Mouse (Mus musculus) MEL (cell line): ENCODE measurements at regions not wholly inside any gene's neighbourhood (a gene's known extent, or its start where the extent isn't known, plus 50 kb on each side); places are given as distances from the start of the nearest gene placed in this dataset.
A peak's percentile ranks its signal among the peaks of the same experiment; 100 is the strongest.

Source experiments
- DNase-seq: peaks from one replicate; pipeline ENCODE4 v3.0.0; 2011; ENCODE audit warnings: low read depth, low spot score
- H3K27ac ChIP-seq: 2 replicates; pipeline ENCODE4 v1.5.1; 2012; ENCODE audit warnings: low read depth, mild to moderate bottlenecking, control low read depth, low read length, moderate library complexity; ENCODE audit not compliant: control insufficient read depth
- H3K27me3 ChIP-seq, 2 experiments: fragments of 150-350 bp in 1 of 2; sonication (generic) in 1 of 2; 2 replicates each; pipeline ENCODE4 v1.6.1; 2012; ENCODE audit warnings: low read length in 2 of 2, mild to moderate bottlenecking in 2 of 2, improper control_type of control experiment in 1 of 2, moderate library complexity in 1 of 2; ENCODE audit not compliant: insufficient read depth in 2 of 2, control insufficient read depth in 1 of 2
- H3K36me3 ChIP-seq, 2 experiments: 2 replicates each; pipeline ENCODE4 v1.6.1; 2012 to 2014; ENCODE audit warnings: low read length in 2 of 2, improper control_type of control experiment in 1 of 2, inconsistent platforms in 1 of 2, mild to moderate bottlenecking in 1 of 2; ENCODE audit not compliant: insufficient read depth in 2 of 2, control insufficient read depth in 1 of 2
- H3K4me1 ChIP-seq, 2 experiments: fragments of 150-350 bp in 1 of 2; sonication (generic) in 1 of 2; 2 replicates each; pipeline ENCODE4 v1.6.1; 2012; ENCODE audit warnings: low read length in 2 of 2, improper control_type of control experiment in 1 of 2, mild to moderate bottlenecking in 1 of 2; ENCODE audit not compliant: insufficient read depth in 2 of 2, control insufficient read depth in 1 of 2
- H3K4me3 ChIP-seq, 2 experiments: fragments of 150-350 bp in 1 of 2; sonication (generic) in 1 of 2; 2 replicates each; pipeline ENCODE4 v1.5.1; 2012; ENCODE audit warnings: low read depth in 2 of 2, low read length in 2 of 2, mild to moderate bottlenecking in 2 of 2, moderate library complexity in 2 of 2, control low read depth in 1 of 2, improper control_type of control experiment in 1 of 2; ENCODE audit not compliant: control insufficient read depth in 1 of 2, insufficient read depth in 1 of 2
- H3K79me2 ChIP-seq: 2 replicates; pipeline ENCODE4 v1.6.1; 2012; ENCODE audit warnings: mild to moderate bottlenecking, low read length, moderate library complexity; ENCODE audit not compliant: control insufficient read depth, poor library complexity, insufficient read depth
- H3K9ac ChIP-seq: 2 replicates; pipeline ENCODE4 v1.6.1; 2012; ENCODE audit warnings: low read depth, mild to moderate bottlenecking, control low read depth, low read length, moderate library complexity; ENCODE audit not compliant: control insufficient read depth, poor library complexity, severe bottlenecking
- H3K9me3 ChIP-seq: fragments of 150-350 bp; sonication (generic); replicated peaks from 2 replicates; pipeline ENCODE4 v1.6.1; 2012; ENCODE audit warnings: mild to moderate bottlenecking, low read length, improper control_type of control experiment, moderate library complexity; ENCODE audit not compliant: insufficient read depth
- BHLHE40 ChIP-seq: IDR thresholded peaks from 2 replicates; pipeline ENCODE4 v1.6.1; 2012; ENCODE audit warnings: low read depth, mild to moderate bottlenecking, inconsistent platforms, low read length, improper control_type of control experiment, borderline replicate concordance
- CHD1 ChIP-seq: IDR thresholded peaks from 2 replicates; pipeline ENCODE4 v1.6.1; 2012; ENCODE audit warnings: low read depth, mild to moderate bottlenecking, inconsistent platforms, low read length, improper control_type of control experiment
- CTCF ChIP-seq, 3 experiments: IDR thresholded peaks in 2 of 3; conservative IDR thresholded peaks in 1 of 3; 2 replicates each; pipeline ENCODE4 v1.5.1; 2011 to 2012; ENCODE audit warnings: low read length in 3 of 3, low read depth in 2 of 3, mild to moderate bottlenecking in 2 of 3, improper control_type of control experiment in 1 of 3, inconsistent platforms in 1 of 3, mixed read lengths in 1 of 3, moderate library complexity in 1 of 3; ENCODE audit not compliant: control insufficient read depth in 1 of 3, insufficient read depth in 1 of 3, poor library complexity in 1 of 3, severe bottlenecking in 1 of 3
- E2F4 ChIP-seq: IDR thresholded peaks from 2 replicates; pipeline ENCODE4 v1.6.1; 2011; ENCODE audit warnings: low read depth, low read length, improper control_type of control experiment, borderline replicate concordance
- ELF1 ChIP-seq: IDR thresholded peaks from 2 replicates; pipeline ENCODE4 v1.6.1; 2014; ENCODE audit warnings: low read depth, mild to moderate bottlenecking, inconsistent platforms, low read length, improper control_type of control experiment, moderate library complexity
- ETS1 ChIP-seq: IDR thresholded peaks from 2 replicates; pipeline ENCODE4 v1.6.1; 2012; ENCODE audit warnings: low read depth, mild to moderate bottlenecking, inconsistent platforms, low read length, improper control_type of control experiment, moderate library complexity
- GABPA ChIP-seq: IDR thresholded peaks from 2 replicates; pipeline ENCODE4 v1.6.1; 2012; ENCODE audit warnings: low read depth, mild to moderate bottlenecking, inconsistent platforms, low read length, improper control_type of control experiment, moderate library complexity
- HCFC1 ChIP-seq: IDR thresholded peaks from 2 replicates; pipeline ENCODE4 v1.6.1; 2012; ENCODE audit warnings: low read depth, mild to moderate bottlenecking, inconsistent platforms, low read length, improper control_type of control experiment, moderate library complexity
- JUND ChIP-seq: IDR thresholded peaks from 2 replicates; pipeline ENCODE4 v1.6.1; 2011; ENCODE audit warnings: low read depth, mild to moderate bottlenecking, improper control_type of control experiment, low read length
- MEF2A ChIP-seq: IDR thresholded peaks from 2 replicates; pipeline ENCODE4 v1.6.1; 2014; ENCODE audit warnings: low read depth, mild to moderate bottlenecking, inconsistent platforms, low read length, improper control_type of control experiment; ENCODE audit not compliant: poor library complexity, insufficient replicate concordance, severe bottlenecking; ENCODE audit errors: extremely low read depth
- POLR2AphosphoS2 ChIP-seq: IDR thresholded peaks from 2 replicates; pipeline ENCODE4 v1.6.1; 2011; ENCODE audit warnings: low read length, improper control_type of control experiment
- POLR2AphosphoS5 ChIP-seq: IDR thresholded peaks from 2 replicates; pipeline ENCODE4 v1.6.1; 2012; ENCODE audit warnings: low read depth, borderline replicate concordance, mild to moderate bottlenecking, inconsistent platforms, low read length, moderate library complexity, mixed read lengths
- RAD21 ChIP-seq: IDR thresholded peaks from 2 replicates; pipeline ENCODE4 v1.6.1; 2011; ENCODE audit warnings: mild to moderate bottlenecking, low read depth, low read length, improper control_type of control experiment
- RCOR1 ChIP-seq: IDR thresholded peaks from 2 replicates; pipeline ENCODE4 v1.6.1; 2012; ENCODE audit warnings: low read depth, mild to moderate bottlenecking, inconsistent platforms, low read length, improper control_type of control experiment
- SMC3 ChIP-seq: IDR thresholded peaks from 2 replicates; pipeline ENCODE4 v1.6.1; 2011; ENCODE audit warnings: low read depth, low read length, improper control_type of control experiment
- TCF12 ChIP-seq: IDR thresholded peaks from 2 replicates; pipeline ENCODE4 v1.6.1; 2014; ENCODE audit warnings: low read depth, mild to moderate bottlenecking, inconsistent platforms, low read length, improper control_type of control experiment, moderate library complexity
- UBTF ChIP-seq: IDR thresholded peaks from 2 replicates; pipeline ENCODE4 v1.6.1; 2012; ENCODE audit warnings: low read depth, mild to moderate bottlenecking, inconsistent platforms, low read length, improper control_type of control experiment, moderate library complexity, borderline replicate concordance; ENCODE audit not compliant: insufficient read depth
- ZC3H11A ChIP-seq: IDR thresholded peaks from 2 replicates; pipeline ENCODE4 v1.6.1; 2012; ENCODE audit warnings: low read depth, mild to moderate bottlenecking, inconsistent platforms, low read length, improper control_type of control experiment
- ZMIZ1 ChIP-seq: IDR thresholded peaks from 2 replicates; pipeline ENCODE4 v1.6.1; 2012; ENCODE audit warnings: low read depth, mild to moderate bottlenecking, inconsistent platforms, low read length, improper control_type of control experiment, moderate library complexity
- ZNF384 ChIP-seq: IDR thresholded peaks from 2 replicates; pipeline ENCODE4 v1.6.1; 2012; ENCODE audit warnings: low read depth, mild to moderate bottlenecking, inconsistent platforms, low read length, improper control_type of control experiment

DNA sequence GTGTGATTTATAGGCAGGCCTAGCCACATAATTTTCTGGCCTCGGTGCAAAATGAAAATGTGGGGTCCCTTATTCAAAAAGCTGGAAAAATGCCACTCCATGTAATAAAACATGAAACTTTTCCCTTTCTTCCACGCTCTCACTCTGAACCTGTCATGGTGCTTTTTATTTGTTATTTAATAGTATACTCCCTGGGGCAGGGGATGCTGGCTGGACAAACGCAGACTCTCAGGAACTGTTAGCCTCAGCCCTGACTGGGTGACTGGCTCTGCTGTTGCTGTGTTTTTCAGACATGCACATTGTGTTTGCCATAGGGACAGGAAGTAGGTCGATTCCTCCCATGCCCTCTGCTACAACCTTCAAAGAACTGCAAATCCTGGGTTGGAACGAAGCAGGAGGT is 1139.5 kb downstream of the Slc22a22 start:
- TF ChIP-seq SMC3 (no peak), ELF1 (no peak), JUND (no peak), HCFC1 (no peak), ZNF384 (no peak), ETS1 (no peak), GABPA (no peak)
- Histone ChIP-seq H3K4me3 (no peak overlapping the region), H3K9ac (no peak overlapping the region), H3K27ac (no peak overlapping the region), H3K36me3 (no peaks in the 10 kb centered on the region), H3K4me1 (no peaks in the 10 kb centered on the region), H3K27me3 (no peaks in the 10 kb centered on the region), H3K79me2 (no peaks in the 10 kb centered on the region), H3K9me3 (no peaks in the 10 kb centered on the region)
- DNase-seq = no peak

DNA sequence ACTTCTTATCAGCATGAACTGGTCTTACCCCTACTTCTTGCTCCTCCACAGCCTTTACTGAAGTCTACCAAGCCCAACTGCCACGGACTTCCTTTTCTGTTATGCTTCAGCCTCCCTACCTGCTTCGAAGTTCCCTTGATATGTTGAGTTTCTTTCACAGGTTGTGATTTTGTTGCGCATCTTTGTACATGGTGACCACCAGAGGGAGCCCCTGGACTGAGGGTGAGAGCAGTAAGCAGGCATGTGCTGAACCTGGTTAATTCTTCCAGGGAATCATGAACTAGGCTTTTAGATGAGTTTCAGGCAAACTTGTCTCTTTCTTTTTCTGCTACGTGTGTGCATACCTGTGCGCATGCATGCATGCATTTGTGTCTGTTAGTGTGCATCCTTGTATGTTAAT is 1141.0 kb downstream of the Slc22a22 start:
- H3K9me3 ChIP-seq = no peaks in the 10 kb centered on the region
- H3K4me1 ChIP-seq = no peaks in the 10 kb centered on the region
- DNase-seq = peak; percentile 48
- H3K9ac ChIP-seq = no peak overlapping the region
- no peaks in the 10 kb centered on the region for H3K79me2 ChIP-seq
- no peak overlapping the region for H3K27ac ChIP-seq
- H3K36me3 ChIP-seq = no peaks in the 10 kb centered on the region
- no peak overlapping the region for H3K4me3 ChIP-seq
- H3K27me3 ChIP-seq = no peaks in the 10 kb centered on the region
- TF ChIP-seq CTCF (IDR thresholded peaks at IDR 0.05 in 2 of 3, conservative IDR thresholded peaks at IDR 0.05 in 1 of 3; ENCODE audit: control insufficient read depth in 1 of 3, insufficient read depth in 1 of 3, low read depth in 2 of 3, low read length in 3 of 3, poor library complexity in 1 of 3, severe bottlenecking in 1 of 3) = peak; percentile 56 to 73 (median 59)
- no peak for TF ChIP-seq RCOR1
- 0 out of 2 replicates have a peak, but pooled peaks have one; percentile 30 for TF ChIP-seq ZC3H11A
- peak; percentile 67 for TF ChIP-seq SMC3
- TF ChIP-seq RAD21 = peak; percentile 63

DNA sequence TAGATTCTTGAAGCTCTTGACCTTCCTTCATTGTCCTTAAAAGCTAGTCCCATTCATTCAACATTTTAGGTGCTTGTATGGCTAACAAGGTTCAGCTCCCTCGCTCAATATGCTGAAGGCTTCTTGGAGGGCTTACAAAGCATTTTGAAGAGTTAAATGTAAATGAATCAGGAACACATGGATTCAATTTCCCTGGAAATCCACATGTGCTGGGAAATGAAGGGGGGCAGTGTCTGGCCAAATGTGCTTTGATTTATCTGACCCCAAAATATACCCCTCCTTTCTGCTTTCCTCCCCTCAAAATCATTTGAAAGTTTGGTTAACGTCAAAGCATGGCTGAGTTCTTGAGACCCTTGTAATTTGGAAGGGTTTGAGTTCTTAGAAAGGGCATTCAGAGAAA is 1142.4 kb downstream of the Slc22a22 start:
- no peaks in the 10 kb centered on the region for H3K9me3 ChIP-seq
- no peak overlapping the region for H3K27ac ChIP-seq
- H3K36me3 ChIP-seq = no peaks in the 10 kb centered on the region
- no peak overlapping the region for H3K9ac ChIP-seq
- DNase-seq = no peak
- no peaks in the 10 kb centered on the region for H3K79me2 ChIP-seq
- H3K27me3 ChIP-seq = no peaks in the 10 kb centered on the region
- no peaks in the 10 kb centered on the region for H3K4me1 ChIP-seq
- no peak for TF ChIP-seq POLR2AphosphoS5
- TF ChIP-seq E2F4 = no peak
- no peak for TF ChIP-seq BHLHE40
- TF ChIP-seq CHD1 = no peak
- TF ChIP-seq MEF2A = no peak
- no peak for TF ChIP-seq ZNF384
- no peak for TF ChIP-seq UBTF
- no peak for TF ChIP-seq JUND
- no peak for TF ChIP-seq TCF12
- no peak for TF ChIP-seq POLR2AphosphoS2
- no peak for TF ChIP-seq ZMIZ1
- no peak for TF ChIP-seq RCOR1
- no peak for TF ChIP-seq ZC3H11A
- no peak for TF ChIP-seq ETS1
- TF ChIP-seq, all 39 proteins: peak for 0
- H3K4me3 ChIP-seq = no peak overlapping the region
